Mouse (Mus musculus): ENCODE results near the gene Npr2. TPM values are rescaled to one million over a fixed set of nuclear protein-coding genes. Genes with fewer than 3 reads are reported as not detected.

Npr2 gene
- polyA plus RNA-seq, 1 experiment from 2014 or later: 0.91 TPM

DNA sequence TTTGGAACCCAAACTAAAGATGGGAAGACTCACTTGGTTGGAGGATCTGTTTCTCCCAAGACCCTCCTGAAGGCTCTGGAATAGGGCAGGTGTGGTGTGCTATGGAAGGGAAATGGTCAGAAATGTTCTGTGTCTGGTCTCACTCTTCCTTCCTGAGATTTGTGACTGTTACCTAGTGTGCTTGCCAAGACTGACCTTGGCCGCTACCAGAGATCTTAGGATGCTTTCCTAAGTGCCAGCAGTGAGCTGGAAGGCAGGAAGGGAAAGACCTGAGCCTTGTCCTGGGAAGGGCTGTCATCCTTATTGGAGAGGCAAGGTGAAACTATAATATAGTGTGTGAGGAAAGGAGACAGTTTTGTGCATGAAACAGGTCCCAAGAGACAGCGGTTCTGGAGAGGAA is 2.0 kb downstream of the Npr2 start:
- Histone ChIP-seq H3K4me1 (ENCODE audit: control insufficient read depth, low read depth, low read length) (peaks cover 8% of the 10 kb centered on the region), H3K4me2 (ENCODE audit: low read depth, low read length) (no peak overlapping the region), H3K27me3 (ENCODE audit: control insufficient read depth, insufficient read depth, low read depth, low read length) (peaks cover 30% of the 10 kb centered on the region), H3K27ac (ENCODE audit: low read length) (no peak overlapping the region), H3K9ac (ENCODE audit: low read depth, low read length) (no peak overlapping the region), H3K36me3 (ENCODE audit: control insufficient read depth, insufficient read depth) (no peaks in the 10 kb centered on the region), H3K4me3 (ENCODE audit: low read depth, low read length) (no peak overlapping the region), H3K9me3 (replicated peaks; ENCODE audit: control insufficient read depth, low read length) (no peaks in the 10 kb centered on the region)
- 79% methylated on average over 2 of the region's 2 CpGs for WGBS (ENCODE audit: insufficient replicate concordance)
- no peak for ATAC-seq (ENCODE audit: low read depth)

- no peak for ATAC-seq (ENCODE audit: low read depth)
- no peak overlapping the region for H3K4me2 ChIP-seq (ENCODE audit: low read depth, low read length)
- H3K27me3 ChIP-seq (ENCODE audit: control insufficient read depth, insufficient read depth, low read depth, low read length): peaks cover 30% of the 10 kb centered on the region
- H3K9me3 ChIP-seq (replicated peaks; ENCODE audit: control insufficient read depth, low read length): no peaks in the 10 kb centered on the region
- no peak overlapping the region for H3K4me3 ChIP-seq (ENCODE audit: low read depth, low read length)
- peaks cover 7% of the 10 kb centered on the region for H3K4me1 ChIP-seq (ENCODE audit: control insufficient read depth, low read depth, low read length)
- H3K36me3 ChIP-seq (ENCODE audit: control insufficient read depth, insufficient read depth): no peaks in the 10 kb centered on the region
- 73% methylated on average over 7 of the region's 7 CpGs for WGBS (ENCODE audit: insufficient replicate concordance)
- no peak overlapping the region for H3K27ac ChIP-seq (ENCODE audit: low read length)
- H3K9ac ChIP-seq (ENCODE audit: low read depth, low read length): no peak overlapping the region
Measured at GRCm38 (mm10) chr4:43634621-43635374, 3.1 kb downstream of the Npr2 start.

- peaks cover 14% of the 10 kb centered on the region for H3K27me3 ChIP-seq (ENCODE audit: control insufficient read depth, insufficient read depth, low read depth, low read length)
- no peaks in the 10 kb centered on the region for H3K4me1 ChIP-seq (ENCODE audit: control insufficient read depth, low read depth, low read length)
- H3K4me2 ChIP-seq (ENCODE audit: low read depth, low read length): no peak overlapping the region
- H3K4me3 ChIP-seq (ENCODE audit: low read depth, low read length): no peak overlapping the region
- H3K27ac ChIP-seq (ENCODE audit: low read length): no peak overlapping the region
- H3K9ac ChIP-seq (ENCODE audit: low read depth, low read length): no peak overlapping the region
- WGBS (ENCODE audit: insufficient replicate concordance): 54% methylated on average over 6 of the region's 6 CpGs
- no peaks in the 10 kb centered on the region for H3K9me3 ChIP-seq (replicated peaks; ENCODE audit: control insufficient read depth, low read length)
- no peaks in the 10 kb centered on the region for H3K36me3 ChIP-seq (ENCODE audit: control insufficient read depth, insufficient read depth)
- no peak for ATAC-seq (ENCODE audit: low read depth)
Measured at GRCm38 (mm10) chr4:43636751-43637150, 5.0 kb downstream of the Npr2 start.

GRCm38 (mm10) chr4:43640076-43640475 is 8.3 kb downstream of the Npr2 start:
- no peak for ATAC-seq (ENCODE audit: low read depth)
- no peak overlapping the region for H3K4me2 ChIP-seq (ENCODE audit: low read depth, low read length)
- no peak overlapping the region for H3K4me3 ChIP-seq (ENCODE audit: low read depth, low read length)
- H3K36me3 ChIP-seq (ENCODE audit: control insufficient read depth, insufficient read depth): no peaks in the 10 kb centered on the region
- H3K27me3 ChIP-seq (ENCODE audit: control insufficient read depth, insufficient read depth, low read depth, low read length): no peaks in the 10 kb centered on the region
- H3K9me3 ChIP-seq (replicated peaks; ENCODE audit: control insufficient read depth, low read length): no peaks in the 10 kb centered on the region
- no peak overlapping the region for H3K27ac ChIP-seq (ENCODE audit: low read length)
- no peaks in the 10 kb centered on the region for H3K4me1 ChIP-seq (ENCODE audit: control insufficient read depth, low read depth, low read length)
- no peak overlapping the region for H3K9ac ChIP-seq (ENCODE audit: low read depth, low read length)
- 58% methylated on average over 9 of the region's 9 CpGs for WGBS (ENCODE audit: insufficient replicate concordance)

DNA sequence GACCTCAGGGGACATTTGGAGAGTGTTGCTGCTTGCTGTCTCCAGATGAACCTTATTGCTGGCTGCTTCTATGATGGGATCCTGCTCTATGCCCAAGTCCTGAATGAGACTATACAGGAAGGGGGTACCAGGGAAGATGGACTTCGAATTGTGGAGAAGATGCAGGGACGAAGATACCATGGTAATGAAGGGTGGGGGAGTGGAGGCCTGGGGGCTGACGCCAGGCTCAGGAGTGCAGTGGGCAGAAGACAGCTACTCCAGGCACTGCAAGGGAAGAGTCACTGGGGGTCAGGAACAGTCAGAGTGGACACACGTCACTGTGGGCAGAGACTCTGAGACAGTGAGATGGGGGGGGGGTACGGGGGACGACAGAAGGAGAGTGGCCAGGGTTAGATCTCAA is 8.8 kb downstream of the Npr2 start:
- ATAC-seq (ENCODE audit: low read depth): no peak
- Histone ChIP-seq H3K27ac (ENCODE audit: low read length) (no peak overlapping the region), H3K9me3 (replicated peaks; ENCODE audit: control insufficient read depth, low read length) (no peaks in the 10 kb centered on the region), H3K9ac (ENCODE audit: low read depth, low read length) (no peak overlapping the region), H3K27me3 (ENCODE audit: control insufficient read depth, insufficient read depth, low read depth, low read length) (no peaks in the 10 kb centered on the region), H3K4me1 (ENCODE audit: control insufficient read depth, low read depth, low read length) (no peaks in the 10 kb centered on the region), H3K36me3 (ENCODE audit: control insufficient read depth, insufficient read depth) (no peaks in the 10 kb centered on the region), H3K4me3 (ENCODE audit: low read depth, low read length) (no peak overlapping the region), H3K4me2 (ENCODE audit: low read depth, low read length) (no peak overlapping the region)
- 61% methylated on average over 6 of the region's 6 CpGs for WGBS (ENCODE audit: insufficient replicate concordance)

GRCm38 (mm10) chr4:43649783-43650182 is 18.0 kb downstream of the Npr2 start:
- Histone ChIP-seq H3K4me1 (ENCODE audit: control insufficient read depth, low read depth, low read length) (peaks cover 4% of the 10 kb centered on the region), H3K27ac (ENCODE audit: low read length) (no peak overlapping the region), H3K4me3 (ENCODE audit: low read depth, low read length) (no peak overlapping the region), H3K9ac (ENCODE audit: low read depth, low read length) (no peak overlapping the region), H3K36me3 (ENCODE audit: control insufficient read depth, insufficient read depth) (no peaks in the 10 kb centered on the region), H3K4me2 (ENCODE audit: low read depth, low read length) (no peak overlapping the region), H3K27me3 (ENCODE audit: control insufficient read depth, insufficient read depth, low read depth, low read length) (no peaks in the 10 kb centered on the region), H3K9me3 (replicated peaks; ENCODE audit: control insufficient read depth, low read length) (peaks cover 6% of the 10 kb centered on the region)
- WGBS (ENCODE audit: insufficient replicate concordance): 75% methylated on average over 3 of the region's 3 CpGs
- no peak for ATAC-seq (ENCODE audit: low read depth)

DNA sequence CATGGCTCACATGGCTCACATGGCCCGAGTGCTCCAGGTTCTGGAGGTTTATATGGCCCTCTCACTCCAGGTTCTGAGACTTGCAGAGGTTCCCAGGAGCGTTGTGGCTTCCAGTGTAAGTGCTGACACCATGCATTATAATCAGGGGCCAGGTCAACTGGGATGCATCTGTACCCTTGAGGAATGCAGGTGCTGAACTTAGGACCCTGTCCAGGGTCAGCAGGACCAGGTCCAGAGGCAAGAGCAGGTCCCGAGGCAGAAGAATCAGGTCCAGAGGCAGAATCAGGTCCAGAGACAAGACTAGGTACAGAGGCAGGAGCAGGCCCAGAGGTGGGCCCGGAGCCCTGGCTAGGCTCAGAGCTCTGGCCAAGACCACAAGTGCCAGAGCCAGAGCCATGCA is 21.0 kb downstream of the Npr2 start:
- ATAC-seq (ENCODE audit: low read depth): no peak
- 72% methylated on average over 4 of the region's 4 CpGs for WGBS (ENCODE audit: insufficient replicate concordance)
- Histone ChIP-seq H3K4me1 (ENCODE audit: control insufficient read depth, low read depth, low read length) (peaks cover 14% of the 10 kb centered on the region), H3K9me3 (replicated peaks; ENCODE audit: control insufficient read depth, low read length) (peaks cover 6% of the 10 kb centered on the region), H3K36me3 (ENCODE audit: control insufficient read depth, insufficient read depth) (no peaks in the 10 kb centered on the region), H3K27me3 (ENCODE audit: control insufficient read depth, insufficient read depth, low read depth, low read length) (no peaks in the 10 kb centered on the region), H3K4me3 (ENCODE audit: low read depth, low read length) (no peak overlapping the region), H3K4me2 (ENCODE audit: low read depth, low read length) (no peak overlapping the region), H3K27ac (ENCODE audit: low read length) (no peak overlapping the region), H3K9ac (ENCODE audit: low read depth, low read length) (no peak overlapping the region)

- Histone ChIP-seq H3K27ac (ENCODE audit: low read length) (no peak within 1 kb of the TSS), H3K4me1 (ENCODE audit: control insufficient read depth, low read depth, low read length) (peaks cover 14% of the 10 kb centered on the region), H3K4me3 (ENCODE audit: low read depth, low read length) (peak within 1 kb of the TSS; percentile 35), H3K9me3 (replicated peaks; ENCODE audit: control insufficient read depth, low read length) (peaks cover 6% of the 10 kb centered on the region), H3K27me3 (ENCODE audit: control insufficient read depth, insufficient read depth, low read depth, low read length) (no peaks in the 10 kb centered on the region), H3K36me3 (ENCODE audit: control insufficient read depth, insufficient read depth) (no peaks in the 10 kb centered on the region), H3K9ac (ENCODE audit: low read depth, low read length) (no peak within 1 kb of the TSS), H3K4me2 (ENCODE audit: low read depth, low read length) (peak within 1 kb of the TSS; percentile 47)
- ATAC-seq (ENCODE audit: low read depth): no peak
- 17% methylated on average over 24 of the region's 24 CpGs for whole genome bisulfite sequencing (ENCODE audit: insufficient replicate concordance)
Measured at GRCm38 (mm10) chr4:43653161-43654015, 21.7 kb downstream of the Npr2 start, which contains the start of gene Spag8. TSS of gene Spag8 (minus strand) at chr4:43653594.
